Mouse (Mus musculus): ENCODE measurements around the gene D130043K22Rik. TPM values are rescaled to one million over a fixed set of nuclear protein-coding genes. Genes with fewer than 3 reads are reported as not detected.

Gene D130043K22Rik
- polyA plus RNA-seq, 1 experiment = 1.6 TPM

DNA sequence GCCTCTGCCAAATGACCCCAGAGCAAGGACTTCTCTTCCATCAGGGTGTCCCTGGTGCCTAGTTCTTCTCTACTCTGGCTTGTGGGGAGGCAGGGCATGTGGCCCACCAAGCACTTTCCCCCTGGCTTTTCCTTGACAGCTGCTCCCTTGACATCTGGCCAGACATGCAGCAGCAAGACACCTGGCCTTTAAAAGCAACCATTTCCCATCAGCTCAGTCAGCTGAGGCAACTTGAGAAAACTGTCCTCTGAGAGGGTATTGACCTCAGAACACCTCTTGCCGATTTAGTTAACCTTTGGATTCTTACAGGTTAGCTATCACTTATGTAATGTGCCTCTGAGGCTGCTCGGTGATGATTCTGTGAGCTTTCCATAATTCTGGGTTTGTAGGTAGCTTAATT is 48.9 kb downstream of the D130043K22Rik start:
- TF ChIP-seq CTCF (IDR thresholded peaks at IDR 0.05; ENCODE audit: control insufficient read depth, insufficient read depth, insufficient replicate concordance, low read depth, low read length) (no peak), POLR2A (IDR thresholded peaks at IDR 0.05; ENCODE audit: control insufficient read depth, low read depth, low read length) (no peak)
- Histone ChIP-seq H3K4me3 (ENCODE audit: control insufficient read depth, low read depth, low read length) (no peak overlapping the region), H3K4me1 (ENCODE audit: control insufficient read depth, insufficient read depth, low read length) (no peaks in the 10 kb centered on the region), H3K27ac (ENCODE audit: control insufficient read depth, insufficient read depth, low read depth, low read length) (no peak overlapping the region), H3K27me3 (ENCODE audit: control insufficient read depth, insufficient read depth, low read length) (no peaks in the 10 kb centered on the region), H3K36me3 (ENCODE audit: control insufficient read depth, insufficient read depth, low read length) (no peaks in the 10 kb centered on the region)

DNA sequence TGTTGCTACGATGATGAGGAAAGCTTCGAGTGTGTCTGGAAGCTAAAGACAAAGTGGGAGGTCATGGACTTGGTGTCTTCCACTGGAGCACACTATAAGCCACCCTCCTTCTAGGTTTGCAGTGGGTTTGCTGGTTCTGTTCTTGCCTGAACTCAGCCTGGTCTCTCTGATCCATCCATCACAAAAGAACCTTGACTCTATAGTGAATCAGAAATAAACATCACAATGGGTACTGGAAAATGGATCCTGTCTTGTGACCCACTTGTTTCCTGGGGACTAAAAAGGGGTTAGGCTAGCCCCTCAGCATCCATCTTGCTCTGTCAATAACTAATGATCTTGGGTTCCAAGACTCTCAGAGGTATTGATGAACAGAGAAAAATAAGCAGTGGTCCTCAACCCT is 57.0 kb downstream of the D130043K22Rik start:
- Histone ChIP-seq H3K27ac (ENCODE audit: control insufficient read depth, insufficient read depth, low read depth, low read length) (no peak overlapping the region), H3K36me3 (ENCODE audit: control insufficient read depth, insufficient read depth, low read length) (peaks cover 2% of the 10 kb centered on the region), H3K4me1 (ENCODE audit: control insufficient read depth, insufficient read depth, low read length) (peaks cover 14% of the 10 kb centered on the region), H3K4me3 (ENCODE audit: control insufficient read depth, low read depth, low read length) (no peak overlapping the region; the same call in 1 of the 2 replicates), H3K27me3 (ENCODE audit: control insufficient read depth, insufficient read depth, low read length) (no peaks in the 10 kb centered on the region)
- TF ChIP-seq CTCF (IDR thresholded peaks at IDR 0.05; ENCODE audit: control insufficient read depth, insufficient read depth, insufficient replicate concordance, low read depth, low read length) = no peak
- no peak for TF ChIP-seq POLR2A (IDR thresholded peaks at IDR 0.05; ENCODE audit: control insufficient read depth, low read depth, low read length)

DNA sequence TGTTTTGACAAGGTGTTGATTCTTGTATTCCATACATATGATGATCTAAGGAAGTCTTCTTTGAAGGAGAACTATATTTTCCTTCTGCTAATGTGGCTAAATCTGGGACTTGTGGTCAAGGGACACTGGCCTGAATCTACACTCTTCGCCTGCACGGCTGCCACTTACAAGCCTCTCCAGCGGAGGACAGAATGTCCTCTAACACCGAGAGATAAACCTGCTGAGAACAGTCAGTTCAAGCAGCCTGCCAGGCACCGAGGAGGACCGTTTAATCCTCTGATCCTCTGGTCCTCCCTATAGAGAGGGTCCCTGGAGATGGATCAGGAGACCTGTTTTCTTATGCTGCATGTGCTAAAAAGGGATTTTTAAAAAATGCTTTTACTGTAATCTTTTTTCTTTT is 58.5 kb downstream of the D130043K22Rik start:
- TF ChIP-seq POLR2A (IDR thresholded peaks at IDR 0.05; ENCODE audit: control insufficient read depth, low read depth, low read length) (no peak), CTCF (IDR thresholded peaks at IDR 0.05; ENCODE audit: control insufficient read depth, insufficient read depth, insufficient replicate concordance, low read depth, low read length) (no peak)
- H3K27ac ChIP-seq (ENCODE audit: control insufficient read depth, insufficient read depth, low read depth, low read length) = no peak overlapping the region
- H3K36me3 ChIP-seq (ENCODE audit: control insufficient read depth, insufficient read depth, low read length) = peaks cover 2% of the 10 kb centered on the region
- no peaks in the 10 kb centered on the region for H3K27me3 ChIP-seq (ENCODE audit: control insufficient read depth, insufficient read depth, low read length)
- peaks cover 17% of the 10 kb centered on the region for H3K4me1 ChIP-seq (ENCODE audit: control insufficient read depth, insufficient read depth, low read length)
- peak overlapping the region; percentile 18; the same call in 1 of the 2 replicates for H3K4me3 ChIP-seq (ENCODE audit: control insufficient read depth, low read depth, low read length)

DNA sequence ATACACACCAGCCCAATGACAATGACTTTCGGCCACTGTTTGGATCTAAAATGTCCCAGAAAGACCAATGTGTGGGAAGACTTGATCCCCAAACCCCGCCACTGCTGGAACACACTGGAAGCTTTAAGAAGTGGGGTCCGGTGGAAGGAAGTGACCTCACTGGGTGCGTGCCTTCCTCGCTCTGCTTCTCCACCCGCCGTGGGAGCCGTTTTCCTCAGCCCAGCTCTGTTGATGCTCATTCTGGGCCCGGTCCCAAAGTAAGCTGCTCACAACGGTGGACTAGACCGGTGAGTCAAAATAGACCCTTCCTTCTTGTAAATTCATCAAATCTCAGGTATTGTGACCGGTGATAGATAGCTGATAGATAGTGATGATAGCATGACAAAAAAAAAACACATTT is 60.5 kb downstream of the D130043K22Rik start:
- H3K4me1 ChIP-seq (ENCODE audit: control insufficient read depth, insufficient read depth, low read length) = peaks cover 17% of the 10 kb centered on the region
- H3K27me3 ChIP-seq (ENCODE audit: control insufficient read depth, insufficient read depth, low read length) = no peaks in the 10 kb centered on the region
- peaks cover 2% of the 10 kb centered on the region for H3K36me3 ChIP-seq (ENCODE audit: control insufficient read depth, insufficient read depth, low read length)
- peak overlapping the region; percentile 56 for H3K27ac ChIP-seq (ENCODE audit: control insufficient read depth, insufficient read depth, low read depth, low read length)
- TF ChIP-seq POLR2A (IDR thresholded peaks at IDR 0.05; ENCODE audit: control insufficient read depth, low read depth, low read length) = peak; percentile 85
- no peak for TF ChIP-seq CTCF (IDR thresholded peaks at IDR 0.05; ENCODE audit: control insufficient read depth, insufficient read depth, insufficient replicate concordance, low read depth, low read length)
- peak overlapping the region; percentile 85 for H3K4me3 ChIP-seq (ENCODE audit: control insufficient read depth, low read depth, low read length)

DNA sequence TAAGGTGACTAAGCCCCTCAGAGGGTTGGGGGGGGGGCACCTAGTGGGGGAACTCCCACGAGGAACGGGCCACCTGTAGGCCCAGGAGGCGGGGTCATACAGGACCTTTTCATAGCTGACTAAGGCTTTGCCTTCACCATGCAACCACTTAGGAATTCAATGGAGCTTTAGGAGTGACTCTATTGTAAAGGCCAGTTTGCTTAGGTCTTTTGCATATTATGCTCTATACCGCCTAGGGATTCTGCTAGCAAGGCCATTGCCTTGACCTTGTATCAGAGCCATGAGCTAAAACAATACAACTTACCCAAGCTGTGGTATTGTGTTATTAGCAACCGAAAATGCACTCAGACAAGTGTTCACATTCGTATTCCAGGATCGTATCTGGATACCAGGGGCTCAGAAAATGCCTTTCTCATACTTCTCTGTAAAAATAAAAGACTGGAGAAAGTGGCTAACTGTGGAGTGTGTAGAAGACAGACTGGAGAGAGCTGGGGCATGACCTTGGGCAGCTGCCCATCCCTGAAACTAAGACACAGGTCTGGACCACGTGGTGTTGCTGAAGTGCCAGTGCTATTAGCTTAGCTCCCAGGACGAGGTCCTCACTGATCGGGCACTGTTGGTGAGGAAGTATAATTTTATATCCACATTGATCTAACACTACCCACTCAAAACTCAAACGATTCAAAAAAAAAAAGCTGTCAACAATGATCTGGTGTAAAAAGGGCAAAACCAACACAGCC is 62.1 kb downstream of the D130043K22Rik start:
- Histone ChIP-seq H3K4me3 (ENCODE audit: control insufficient read depth, low read depth, low read length) (peak overlapping the region; percentile 89), H3K27ac (ENCODE audit: control insufficient read depth, insufficient read depth, low read depth, low read length) (peak overlapping the region; percentile 80; the same call in 1 of the 2 replicates), H3K4me1 (ENCODE audit: control insufficient read depth, insufficient read depth, low read length) (peaks cover 23% of the 10 kb centered on the region), H3K27me3 (ENCODE audit: control insufficient read depth, insufficient read depth, low read length) (no peaks in the 10 kb centered on the region), H3K36me3 (ENCODE audit: control insufficient read depth, insufficient read depth, low read length) (peaks cover 2% of the 10 kb centered on the region)
- TF ChIP-seq CTCF (IDR thresholded peaks at IDR 0.05; ENCODE audit: control insufficient read depth, insufficient read depth, insufficient replicate concordance, low read depth, low read length) = no peak
- no peak for TF ChIP-seq POLR2A (IDR thresholded peaks at IDR 0.05; ENCODE audit: control insufficient read depth, low read depth, low read length)

DNA sequence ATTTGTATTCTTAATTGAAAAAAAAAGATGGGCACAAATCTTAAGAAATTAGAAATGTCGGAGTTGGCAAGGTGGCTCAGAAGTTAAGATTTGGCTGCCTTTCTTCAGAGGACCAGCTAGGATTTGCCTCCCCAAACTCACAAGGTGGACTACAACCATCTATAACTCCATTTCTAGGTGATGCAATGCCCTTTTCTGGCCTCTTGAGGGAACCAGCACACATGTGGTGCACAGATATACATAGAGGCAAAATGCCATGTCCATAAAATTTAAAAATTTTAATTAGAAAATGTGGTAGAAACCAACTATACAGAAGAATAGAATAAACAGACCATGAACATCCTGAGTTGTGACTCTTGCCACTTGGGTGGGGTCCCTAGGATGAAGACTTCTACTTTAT is 64.2 kb downstream of the D130043K22Rik start:
- TF ChIP-seq POLR2A (IDR thresholded peaks at IDR 0.05; ENCODE audit: control insufficient read depth, low read depth, low read length) (no peak), CTCF (IDR thresholded peaks at IDR 0.05; ENCODE audit: control insufficient read depth, insufficient read depth, insufficient replicate concordance, low read depth, low read length) (no peak)
- no peak overlapping the region for H3K4me3 ChIP-seq (ENCODE audit: control insufficient read depth, low read depth, low read length)
- H3K4me1 ChIP-seq (ENCODE audit: control insufficient read depth, insufficient read depth, low read length) = peaks cover 23% of the 10 kb centered on the region

DNA sequence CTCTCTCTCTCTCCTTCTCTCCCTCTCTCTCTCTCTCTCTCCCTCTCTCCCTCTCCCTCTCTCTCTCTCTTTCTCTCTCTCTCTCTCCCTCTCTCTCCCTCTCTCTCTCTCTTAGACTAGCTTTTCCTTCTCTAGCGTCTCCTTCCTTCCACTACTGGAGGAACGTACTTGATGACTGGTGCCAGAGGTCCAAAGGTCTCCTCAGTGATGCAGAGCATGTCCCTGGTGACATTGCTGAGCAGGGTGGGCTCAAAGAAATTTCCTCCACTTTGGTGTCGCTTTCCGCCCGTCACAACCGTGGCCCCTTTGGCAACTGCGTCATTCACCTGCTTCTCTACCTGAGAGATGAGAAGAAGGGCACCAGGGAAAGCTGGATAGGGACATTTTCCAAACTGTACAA is 68.6 kb downstream of the D130043K22Rik start:
- Histone ChIP-seq H3K4me3 (ENCODE audit: control insufficient read depth, low read depth, low read length) (no peak overlapping the region), H3K27me3 (ENCODE audit: control insufficient read depth, insufficient read depth, low read length) (no peaks in the 10 kb centered on the region), H3K27ac (ENCODE audit: control insufficient read depth, insufficient read depth, low read depth, low read length) (no peak overlapping the region), H3K36me3 (ENCODE audit: control insufficient read depth, insufficient read depth, low read length) (no peaks in the 10 kb centered on the region), H3K4me1 (ENCODE audit: control insufficient read depth, insufficient read depth, low read length) (peaks cover 6% of the 10 kb centered on the region)
- TF ChIP-seq POLR2A (IDR thresholded peaks at IDR 0.05; ENCODE audit: control insufficient read depth, low read depth, low read length) (no peak), CTCF (IDR thresholded peaks at IDR 0.05; ENCODE audit: control insufficient read depth, insufficient read depth, insufficient replicate concordance, low read depth, low read length) (no peak)

More for the DNA sequence above, 64.2 kb downstream of the D130043K22Rik start:
- Histone ChIP-seq H3K36me3 (ENCODE audit: control insufficient read depth, insufficient read depth, low read length) (peaks cover 2% of the 10 kb centered on the region), H3K27ac (ENCODE audit: control insufficient read depth, insufficient read depth, low read depth, low read length) (no peak overlapping the region), H3K27me3 (ENCODE audit: control insufficient read depth, insufficient read depth, low read length) (no peaks in the 10 kb centered on the region)

Measured in testis, adult 2 months (tissue).